Comparison of ENCODE assay signal across 8 mouse cellular contexts in genomic region chr6:8259667-8260044, GRCm38 (mm10). TPM values are rescaled to one million over a fixed set of nuclear protein-coding genes. Genes with fewer than 3 reads are reported as not detected.
DNase-seq lines count a peak whose midpoint lies in the region; ATAC-seq and TF ChIP-seq lines count a peak whose summit lies in the region.

No protein-coding gene starts in this region.

- TF ChIP-seq CTCF in cerebellum, adult 2 months (IDR thresholded peaks at IDR 0.05; ENCODE audit: borderline replicate concordance, insufficient read depth, low read depth, low read length) = no peak
- peak; percentile 20; the same call in 1 of the 2 replicates for TF ChIP-seq CTCF in midbrain, postnatal 0 days (IDR thresholded peaks at IDR 0.05)

- DNase-seq in cerebellum, adult 2 months = no peak
- no peak for DNase-seq in cerebellum, adult 9-10 months
- no peak for DNase-seq in neural tube, embryonic 11.5 days (ENCODE audit: low spot score)
- no peak for DNase-seq in neural tube, embryonic 10.5 days (ENCODE audit: extremely low spot score, low spot score)
- DNase-seq in midbrain, postnatal 0 days (ENCODE audit: low spot score) = no peak
- DNase-seq in adrenal gland, postnatal 14 days = no peak
- DNase-seq in kidney, postnatal 4 days = no peak

- no peaks in the 10 kb centered on the region for H3K9me3 ChIP-seq in neural tube, embryonic 11.5 days (ENCODE audit: control insufficient read depth, low read length)
- no peaks in the 10 kb centered on the region for H3K9me3 ChIP-seq in midbrain, postnatal 0 days (ENCODE audit: low read length)

- H3K36me3 ChIP-seq in neural tube, embryonic 11.5 days (ENCODE audit: control insufficient read depth, insufficient read depth, low read length) = no peaks in the 10 kb centered on the region
- H3K36me3 ChIP-seq in midbrain, postnatal 0 days (ENCODE audit: insufficient read depth, low read length) = no peaks in the 10 kb centered on the region

- H3K4me3 ChIP-seq in cerebellum, adult 2 months (replicated peaks; ENCODE audit: insufficient read depth, low read depth, low read length) = peak overlapping the region; percentile 72
- H3K4me3 ChIP-seq in neural tube, embryonic 11.5 days (ENCODE audit: low read depth, low read length) = peak overlapping the region; percentile 46
- peak overlapping the region; percentile 84 for H3K4me3 ChIP-seq in midbrain, postnatal 0 days (ENCODE audit: low read depth, low read length)

- peak overlapping the region; percentile 57 for H3K27ac ChIP-seq in cerebellum, adult 2 months (ENCODE audit: insufficient read depth, low read length)
- no peak overlapping the region for H3K27ac ChIP-seq in neural tube, embryonic 11.5 days (ENCODE audit: low read depth, low read length)
- H3K27ac ChIP-seq in midbrain, postnatal 0 days (ENCODE audit: low read depth, low read length) = peak overlapping the region; percentile 92

- peak; percentile 52 for ATAC-seq in neural tube, embryonic 11.5 days (ENCODE audit: insufficient read depth, low FRiP score, low TSS enrichment)
- ATAC-seq in inflammation-experienced regulatory T-cells, adult 6 months = peak; percentile 43
- ATAC-seq in midbrain, postnatal 0 days (ENCODE audit: low FRiP score) = no peak; the same call in 1 of the 2 replicates

- H3K4me2 ChIP-seq in neural tube, embryonic 11.5 days (ENCODE audit: low read depth) = peak overlapping the region; percentile 92
- H3K4me2 ChIP-seq in midbrain, postnatal 0 days (ENCODE audit: low read depth, low read length, poor library complexity, severe bottlenecking) = peak overlapping the region; percentile 67

- no peaks in the 10 kb centered on the region; the same call in 1 of the 2 replicates for H3K4me1 ChIP-seq in cerebellum, adult 2 months (ENCODE audit: control insufficient read depth, insufficient read depth, low read length)
- H3K4me1 ChIP-seq in neural tube, embryonic 11.5 days (ENCODE audit: control insufficient read depth, insufficient read depth, low read length) = peaks cover 2% of the 10 kb centered on the region; the same call in 1 of the 2 replicates
- peaks cover 9% of the 10 kb centered on the region; the same call in 1 of the 2 replicates for H3K4me1 ChIP-seq in midbrain, postnatal 0 days (ENCODE audit: insufficient read depth, low read length)

- H3K9ac ChIP-seq in neural tube, embryonic 11.5 days (ENCODE audit: low read length) = peak overlapping the region; percentile 65
- peak overlapping the region; percentile 84 for H3K9ac ChIP-seq in midbrain, postnatal 0 days (replicated peaks; ENCODE audit: low read length, poor library complexity, severe bottlenecking)

- 2% methylated on average over 8 of the region's 8 CpGs for WGBS in cerebellum, adult 2 months
- WGBS in neural tube, embryonic 11.5 days = under 1% methylated on average over 8 of the region's 8 CpGs
- WGBS in midbrain, postnatal 0 days = 2% methylated on average over 8 of the region's 8 CpGs

- no peak for TF ChIP-seq POLR2A in cerebellum, adult 2 months (IDR thresholded peaks at IDR 0.05; ENCODE audit: borderline replicate concordance, insufficient read depth, low read length)

- no peaks in the 10 kb centered on the region for H3K27me3 ChIP-seq in cerebellum, adult 2 months (ENCODE audit: control insufficient read depth, insufficient read depth, low read length)
- H3K27me3 ChIP-seq in neural tube, embryonic 11.5 days (ENCODE audit: control insufficient read depth, insufficient read depth, low read length) = no peaks in the 10 kb centered on the region
- no peaks in the 10 kb centered on the region for H3K27me3 ChIP-seq in midbrain, postnatal 0 days (ENCODE audit: insufficient read depth, low read length)

RNA-seq across cellular contexts. Expression of gene Gm45062, which starts 0.4 kb away (rescaled TPM):
- polyA plus RNA-seq in cerebellum, adult 2 months (2012; rRNA removed) = 18.6 and 20.5 TPM in 2 replicates
- 18.0 and 18.3 TPM in 2 replicates for polyA plus RNA-seq in neural tube, embryonic 11.5 days (2014; fragmentation: Nextera tagmentation; extraction: Ambion mirVana)
- 10 to 100 TPM; 42.7 to 55.6 (median 46.5) TPM for polyA plus RNA-seq in inflammation-experienced regulatory T-cells, adult 6 months (2017; shearing (Covaris generic))
- total RNA-seq in midbrain, postnatal 0 days (2014; rRNA removed) = 4.4 and 8.1 TPM in 2 replicates
- 2.5 and 2.7 TPM in 2 replicates for polyA plus RNA-seq in midbrain, postnatal 0 days (2015; fragmentation: Nextera tagmentation; extraction: Ambion mirVana)
- 2.0 TPM in 1 of 2 replicates, not detected in the other for total RNA-seq in adrenal gland, postnatal 14 days (2021)

RNA-seq across cellular contexts. Expression of gene Umad1, which starts 0.6 kb away (rescaled TPM):
- polyA plus RNA-seq in cerebellum, adult 2 months (2012; rRNA removed) = 30.8 and 31.5 TPM in 2 replicates
- 25.3 and 25.8 TPM in 2 replicates for polyA plus RNA-seq in neural tube, embryonic 11.5 days (2014; fragmentation: Nextera tagmentation; extraction: Ambion mirVana)
- 10 to 100 TPM in 1 of 3 experiments, 1 to 10 TPM in 2; 9.2 to 21.0 (median 9.5) TPM for polyA plus RNA-seq in inflammation-experienced regulatory T-cells, adult 6 months (2017; shearing (Covaris generic))
- 25.4 and 26.7 TPM in 2 replicates for total RNA-seq in midbrain, postnatal 0 days (2014; rRNA removed)
- polyA plus RNA-seq in midbrain, postnatal 0 days (2015; fragmentation: Nextera tagmentation; extraction: Ambion mirVana) = 69.8 and 70.2 TPM in 2 replicates
- total RNA-seq in adrenal gland, postnatal 14 days (2021) = 11.1 and 14.5 TPM in 2 replicates

RNA-seq across cellular contexts. Expression of gene Rpa3, which starts 0.7 kb away (rescaled TPM):
- polyA plus RNA-seq in cerebellum, adult 2 months (2012; rRNA removed) = 19.5 and 20.7 TPM in 2 replicates
- 144 and 157 TPM in 2 replicates for polyA plus RNA-seq in neural tube, embryonic 11.5 days (2014; fragmentation: Nextera tagmentation; extraction: Ambion mirVana)
- polyA plus RNA-seq in inflammation-experienced regulatory T-cells, adult 6 months (2017; shearing (Covaris generic)) = 100 to 1,000 TPM in 1 of 3 experiments, 10 to 100 TPM in 2; 69.5 to 141 (median 72.2) TPM
- 20.8 and 23.0 TPM in 2 replicates for total RNA-seq in midbrain, postnatal 0 days (2014; rRNA removed)
- polyA plus RNA-seq in midbrain, postnatal 0 days (2015; fragmentation: Nextera tagmentation; extraction: Ambion mirVana) = 22.3 and 27.6 TPM in 2 replicates
- 32.2 and 34.6 TPM in 2 replicates for total RNA-seq in adrenal gland, postnatal 14 days (2021)

RNA-seq across cellular contexts. Expression of gene Mios, which starts 50.6 kb away (rescaled TPM):
- polyA plus RNA-seq in cerebellum, adult 2 months (2012; rRNA removed) = 9.9 and 10.9 TPM in 2 replicates
- polyA plus RNA-seq in neural tube, embryonic 11.5 days (2014; fragmentation: Nextera tagmentation; extraction: Ambion mirVana) = 29.5 and 30.0 TPM in 2 replicates
- polyA plus RNA-seq in inflammation-experienced regulatory T-cells, adult 6 months (2017; shearing (Covaris generic)) = 10 to 100 TPM; 10.2 to 16.6 (median 10.8) TPM
- total RNA-seq in midbrain, postnatal 0 days (2014; rRNA removed) = 28.8 and 33.4 TPM in 2 replicates
- polyA plus RNA-seq in midbrain, postnatal 0 days (2015; fragmentation: Nextera tagmentation; extraction: Ambion mirVana) = 20.1 TPM in 2 replicates
- total RNA-seq in adrenal gland, postnatal 14 days (2021) = 18.0 and 18.6 TPM in 2 replicates
